Comparison of ENCODE assay signal across 9 mouse cellular contexts in genomic region chr1:93211549-93212220, GRCm38 (mm10). TPM values are rescaled to one million over a fixed set of nuclear protein-coding genes. Genes with fewer than 3 reads are reported as not detected.
DNase-seq lines count a peak whose midpoint lies in the region; ATAC-seq lines count a peak whose summit lies in the region.
"Had no signal": no experiment of that assay in that cellular context is flagged by ENCODE, and none has a peak within 500 bp of the region (broad histone marks: within the 10 kb centered on the region; RNA-seq: fewer than 3 reads in every experiment).

No protein-coding gene starts in this region.

- no peaks in the 10 kb centered on the region for H3K36me3 ChIP-seq in neural tube, embryonic 15.5 days

- intact Hi-C loops in left cerebral cortex, postnatal 36 days (cut with DNase I) = no loop called here

- H3K4me3 ChIP-seq in neural tube, embryonic 15.5 days (replicated peaks) = no peak overlapping the region

- no peaks in the 10 kb centered on the region for H3K27me3 ChIP-seq in neural tube, embryonic 15.5 days (replicated peaks)

- H3K9me3 ChIP-seq in neural tube, embryonic 15.5 days (replicated peaks) = no peaks in the 10 kb centered on the region

- no peak for ATAC-seq in neural tube, embryonic 15.5 days (ENCODE audit: low FRiP score)

- no peak overlapping the region for H3K9ac ChIP-seq in neural tube, embryonic 15.5 days (replicated peaks)

- H3K4me1 ChIP-seq in neural tube, embryonic 15.5 days = peaks cover 36% of the 10 kb centered on the region

- H3K27ac ChIP-seq in neural tube, embryonic 15.5 days (replicated peaks) = no peak overlapping the region

- peak; percentile 67 for DNase-seq in ovary, adult 18-20 months (ENCODE audit: low spot score)
- no peak for DNase-seq in ovary, postnatal 10 days (ENCODE audit: low spot score)
- DNase-seq in heart, adult 9 months (ENCODE audit: low spot score in 2 of 2) = peak; percentile 54 to 67
- peak; percentile 74 to 79 for DNase-seq in kidney, postnatal 4 days
- DNase-seq in testis, postnatal 10 days (ENCODE audit: low spot score) = peak; percentile 54
- no peak for DNase-seq in left cerebral cortex, postnatal 36 days (ENCODE audit: low spot score in 2 of 2)
- no peak for DNase-seq in left cerebral cortex, adult 9 months (ENCODE audit: low spot score in 2 of 2)

- H3K4me2 ChIP-seq in neural tube, embryonic 15.5 days = no peak overlapping the region

- WGBS in neural tube, embryonic 15.5 days = 51% methylated on average over 10 of the region's 10 CpGs

RNA-seq across cellular contexts. Expression of gene Sned1, which starts 24.0 kb away (rescaled TPM):
- total RNA-seq in left cerebral cortex, postnatal 36 days (2021) = 1 to 10 TPM; 6.3 to 7.3 TPM
- polyA plus RNA-seq in neural tube, embryonic 15.5 days (2015; fragmentation: Nextera tagmentation; extraction: Ambion mirVana) = 7.5 and 8.0 TPM in 2 replicates

RNA-seq across cellular contexts. Expression of gene Crocc2, which starts 43.2 kb away (rescaled TPM):
- total RNA-seq in left cerebral cortex, postnatal 36 days (2021) = under 1 TPM; 0.07 to 0.18 TPM
- polyA plus RNA-seq in neural tube, embryonic 15.5 days (2015; fragmentation: Nextera tagmentation; extraction: Ambion mirVana) = 0.23 and 0.32 TPM in 2 replicates
- polyA plus RNA-seq: small intestine, adult 2 months had no signal

RNA-seq across cellular contexts. Expression of gene 2310007B03Rik, which starts 50.9 kb away (rescaled TPM):
- total RNA-seq in left cerebral cortex, postnatal 36 days (2021) = not detected
- polyA plus RNA-seq in neural tube, embryonic 15.5 days (2015; fragmentation: Nextera tagmentation; extraction: Ambion mirVana) = 0.10 and 0.75 TPM in 2 replicates

Comparison
In these comparisons a context has a peak if more than half of its experiments do, and no peak if none do; other contexts are left out.
1. DNase-seq: peak in ovary, adult 18-20 months (single experiment), heart, adult 9 months (2 of 2), kidney, postnatal 4 days (2 of 2) and testis, postnatal 10 days (single experiment); none in ovary, postnatal 10 days (single experiment), left cerebral cortex, postnatal 36 days (0 of 2) and left cerebral cortex, adult 9 months (0 of 2).